Mouse (Mus musculus) MEL (cell line): Measurements from ENCODE around the gene Kirrel3. TPM values are rescaled to one million over a fixed set of nuclear protein-coding genes. Genes with fewer than 3 reads are reported as not detected.

Source experiments
- DNase-seq: peaks from one replicate; pipeline ENCODE4 v3.0.0; 2011; ENCODE audit warnings: low read depth, low spot score
- H3K27ac ChIP-seq: 2 replicates; pipeline ENCODE4 v1.5.1; 2012; ENCODE audit warnings: low read depth, mild to moderate bottlenecking, control low read depth, low read length, moderate library complexity; ENCODE audit not compliant: control insufficient read depth
- H3K27me3 ChIP-seq, 2 experiments: fragments of 150-350 bp in 1 of 2; sonication (generic) in 1 of 2; 2 replicates each; pipeline ENCODE4 v1.6.1; 2012; ENCODE audit warnings: low read length in 2 of 2, mild to moderate bottlenecking in 2 of 2, improper control_type of control experiment in 1 of 2, moderate library complexity in 1 of 2; ENCODE audit not compliant: insufficient read depth in 2 of 2, control insufficient read depth in 1 of 2
- H3K36me3 ChIP-seq, 2 experiments: 2 replicates each; pipeline ENCODE4 v1.6.1; 2012 to 2014; ENCODE audit warnings: low read length in 2 of 2, improper control_type of control experiment in 1 of 2, inconsistent platforms in 1 of 2, mild to moderate bottlenecking in 1 of 2; ENCODE audit not compliant: insufficient read depth in 2 of 2, control insufficient read depth in 1 of 2
- H3K4me1 ChIP-seq, 2 experiments: fragments of 150-350 bp in 1 of 2; sonication (generic) in 1 of 2; 2 replicates each; pipeline ENCODE4 v1.6.1; 2012; ENCODE audit warnings: low read length in 2 of 2, improper control_type of control experiment in 1 of 2, mild to moderate bottlenecking in 1 of 2; ENCODE audit not compliant: insufficient read depth in 2 of 2, control insufficient read depth in 1 of 2
- H3K4me3 ChIP-seq, 2 experiments: fragments of 150-350 bp in 1 of 2; sonication (generic) in 1 of 2; 2 replicates each; pipeline ENCODE4 v1.5.1; 2012; ENCODE audit warnings: low read depth in 2 of 2, low read length in 2 of 2, mild to moderate bottlenecking in 2 of 2, moderate library complexity in 2 of 2, control low read depth in 1 of 2, improper control_type of control experiment in 1 of 2; ENCODE audit not compliant: control insufficient read depth in 1 of 2, insufficient read depth in 1 of 2
- H3K79me2 ChIP-seq: 2 replicates; pipeline ENCODE4 v1.6.1; 2012; ENCODE audit warnings: mild to moderate bottlenecking, low read length, moderate library complexity; ENCODE audit not compliant: control insufficient read depth, poor library complexity, insufficient read depth
- H3K9ac ChIP-seq: 2 replicates; pipeline ENCODE4 v1.6.1; 2012; ENCODE audit warnings: low read depth, mild to moderate bottlenecking, control low read depth, low read length, moderate library complexity; ENCODE audit not compliant: control insufficient read depth, poor library complexity, severe bottlenecking
- H3K9me3 ChIP-seq: fragments of 150-350 bp; sonication (generic); replicated peaks from 2 replicates; pipeline ENCODE4 v1.6.1; 2012; ENCODE audit warnings: mild to moderate bottlenecking, low read length, improper control_type of control experiment, moderate library complexity; ENCODE audit not compliant: insufficient read depth
- CHD1 ChIP-seq: IDR thresholded peaks from 2 replicates; pipeline ENCODE4 v1.6.1; 2012; ENCODE audit warnings: low read depth, mild to moderate bottlenecking, inconsistent platforms, low read length, improper control_type of control experiment
- CHD2 ChIP-seq: IDR thresholded peaks from 2 replicates; pipeline ENCODE4 v1.6.1; 2011; ENCODE audit warnings: low read length, improper control_type of control experiment
- E2F4 ChIP-seq: IDR thresholded peaks from 2 replicates; pipeline ENCODE4 v1.6.1; 2011; ENCODE audit warnings: low read depth, low read length, improper control_type of control experiment, borderline replicate concordance
- EP300 ChIP-seq, 2 experiments: IDR thresholded peaks; 2 replicates each; pipeline ENCODE4 v1.6.1; 2011; ENCODE audit warnings: improper control_type of control experiment in 2 of 2, low read length in 2 of 2, low read depth in 1 of 2, mild to moderate bottlenecking in 1 of 2
- ETS1 ChIP-seq: IDR thresholded peaks from 2 replicates; pipeline ENCODE4 v1.6.1; 2012; ENCODE audit warnings: low read depth, mild to moderate bottlenecking, inconsistent platforms, low read length, improper control_type of control experiment, moderate library complexity
- GABPA ChIP-seq: IDR thresholded peaks from 2 replicates; pipeline ENCODE4 v1.6.1; 2012; ENCODE audit warnings: low read depth, mild to moderate bottlenecking, inconsistent platforms, low read length, improper control_type of control experiment, moderate library complexity
- JUND ChIP-seq: IDR thresholded peaks from 2 replicates; pipeline ENCODE4 v1.6.1; 2011; ENCODE audit warnings: low read depth, mild to moderate bottlenecking, improper control_type of control experiment, low read length
- KAT2A ChIP-seq: conservative IDR thresholded peaks from 2 replicates; pipeline ENCODE4 v1.6.1; 2012; ENCODE audit warnings: low read depth, low read length, improper control_type of control experiment, inconsistent platforms
- MAX ChIP-seq: IDR thresholded peaks from 2 replicates; pipeline ENCODE4 v1.6.1; 2011; ENCODE audit warnings: low read length, improper control_type of control experiment
- MXI1 ChIP-seq: IDR thresholded peaks from 2 replicates; pipeline ENCODE4 v1.6.1; 2011; ENCODE audit warnings: mild to moderate bottlenecking, low read depth, low read length, improper control_type of control experiment
- MYC ChIP-seq: IDR thresholded peaks from 2 replicates; pipeline ENCODE4 v1.6.1; 2011; ENCODE audit warnings: low read depth, mild to moderate bottlenecking, low read length, improper control_type of control experiment, moderate library complexity
- NELFE ChIP-seq: IDR thresholded peaks from 2 replicates; pipeline ENCODE4 v1.6.1; 2011; ENCODE audit warnings: low read depth, low read length, improper control_type of control experiment
- POLR2AphosphoS5 ChIP-seq: IDR thresholded peaks from 2 replicates; pipeline ENCODE4 v1.6.1; 2012; ENCODE audit warnings: low read depth, borderline replicate concordance, mild to moderate bottlenecking, inconsistent platforms, low read length, moderate library complexity, mixed read lengths
- RAD21 ChIP-seq: IDR thresholded peaks from 2 replicates; pipeline ENCODE4 v1.6.1; 2011; ENCODE audit warnings: mild to moderate bottlenecking, low read depth, low read length, improper control_type of control experiment
- RCOR1 ChIP-seq: IDR thresholded peaks from 2 replicates; pipeline ENCODE4 v1.6.1; 2012; ENCODE audit warnings: low read depth, mild to moderate bottlenecking, inconsistent platforms, low read length, improper control_type of control experiment
- SMC3 ChIP-seq: IDR thresholded peaks from 2 replicates; pipeline ENCODE4 v1.6.1; 2011; ENCODE audit warnings: low read depth, low read length, improper control_type of control experiment
- TCF12 ChIP-seq: IDR thresholded peaks from 2 replicates; pipeline ENCODE4 v1.6.1; 2014; ENCODE audit warnings: low read depth, mild to moderate bottlenecking, inconsistent platforms, low read length, improper control_type of control experiment, moderate library complexity
- USF1 ChIP-seq: IDR thresholded peaks from 2 replicates; pipeline ENCODE4 v1.6.1; 2014; ENCODE audit warnings: low read depth, mild to moderate bottlenecking, inconsistent platforms, low read length, improper control_type of control experiment, moderate library complexity
- USF2 ChIP-seq, 2 experiments: IDR thresholded peaks; 2 replicates each; pipeline ENCODE4 v1.6.1; 2011 to 2012; ENCODE audit warnings: improper control_type of control experiment in 2 of 2, low read length in 2 of 2, borderline replicate concordance in 1 of 2, inconsistent platforms in 1 of 2, low read depth in 1 of 2, mild to moderate bottlenecking in 1 of 2; ENCODE audit not compliant: insufficient read depth in 1 of 2
- ZC3H11A ChIP-seq: IDR thresholded peaks from 2 replicates; pipeline ENCODE4 v1.6.1; 2012; ENCODE audit warnings: low read depth, mild to moderate bottlenecking, inconsistent platforms, low read length, improper control_type of control experiment
- ZKSCAN1 ChIP-seq: IDR thresholded peaks from 2 replicates; pipeline ENCODE4 v1.6.1; 2012; ENCODE audit warnings: low read depth, mild to moderate bottlenecking, inconsistent platforms, low read length, improper control_type of control experiment, moderate library complexity
- ZMIZ1 ChIP-seq: IDR thresholded peaks from 2 replicates; pipeline ENCODE4 v1.6.1; 2012; ENCODE audit warnings: low read depth, mild to moderate bottlenecking, inconsistent platforms, low read length, improper control_type of control experiment, moderate library complexity
- ZNF384 ChIP-seq: IDR thresholded peaks from 2 replicates; pipeline ENCODE4 v1.6.1; 2012; ENCODE audit warnings: low read depth, mild to moderate bottlenecking, inconsistent platforms, low read length, improper control_type of control experiment
- polyA plus RNA-seq, 2 experiments: library from polyadenylated mRNA; stranded (reverse) in 1 of 2; unstranded in 1 of 2; fragments of >175 nt in 1 of 2; fragments of >200 nt in 1 of 2; gene quantifications; 2 replicates each; pipeline versions ENCODE4 v1.2.1 to v1.2.4; 2012; ENCODE audit warnings: low replicate concordance in 2 of 2, low read depth in 1 of 2; ENCODE audit not compliant: insufficient read length in 2 of 2, insufficient read depth in 1 of 2, missing spikeins in 1 of 2
- total RNA-seq: library from RNA; depleted of rRNA; stranded (reverse); fragments of 300-350 nt; gene quantifications from 2 replicates; pipeline ENCODE4 v1.2.3, GENCODE M21; 2012

Kirrel3 gene
- total and polyA plus RNA-seq, 3 experiments = 0.06 TPM; not detected in 2

DNA sequence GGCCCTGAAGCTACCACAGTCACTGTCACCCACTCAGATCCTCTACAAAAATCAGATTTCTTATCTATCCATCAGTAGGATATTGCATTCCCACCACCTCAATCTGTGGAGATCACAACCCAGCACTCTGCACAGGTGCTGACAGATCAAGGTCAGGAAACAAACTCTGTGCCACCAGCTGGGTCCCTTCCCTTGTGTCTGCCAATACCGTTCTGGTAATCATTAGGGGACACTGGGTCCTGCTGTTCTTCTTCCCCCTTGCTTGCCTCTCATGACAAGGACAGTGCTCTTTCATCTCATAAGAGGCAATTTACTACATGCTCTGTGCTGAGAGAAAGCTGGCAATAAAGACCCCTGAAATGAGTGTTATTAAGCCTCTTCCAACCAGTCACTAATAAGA is 444.7 kb downstream of the Kirrel3 start:
- Histone ChIP-seq H3K9me3 (no peaks in the 10 kb centered on the region), H3K79me2 (no peaks in the 10 kb centered on the region), H3K36me3 (no peaks in the 10 kb centered on the region), H3K9ac (no peak overlapping the region), H3K27me3 (no peaks in the 10 kb centered on the region), H3K27ac (no peak overlapping the region), H3K4me1 (no peaks in the 10 kb centered on the region), H3K4me3 (no peak overlapping the region)
- DNase-seq = no peak
- no peak for TF ChIP-seq ZMIZ1
- TF ChIP-seq SMC3 = no peak
- no peak for TF ChIP-seq ETS1
- TF ChIP-seq JUND = no peak
- TF ChIP-seq TCF12 = no peak

GRCm38 (mm10) chr9:34938140-34938539 is 452.4 kb downstream of the Kirrel3 start:
- H3K27ac ChIP-seq = no peak overlapping the region
- no peak overlapping the region for H3K4me3 ChIP-seq
- no peaks in the 10 kb centered on the region for H3K4me1 ChIP-seq
- no peaks in the 10 kb centered on the region for H3K27me3 ChIP-seq
- DNase-seq = no peak
- H3K79me2 ChIP-seq = no peaks in the 10 kb centered on the region
- no peak overlapping the region for H3K9ac ChIP-seq
- H3K9me3 ChIP-seq = no peaks in the 10 kb centered on the region
- TF ChIP-seq KAT2A (no peak), NELFE (no peak), EP300 (IDR thresholded peaks at IDR 0.05; ENCODE audit: low read depth in 1 of 2, low read length in 2 of 2) (no peak), GABPA (no peak), USF2 (IDR thresholded peaks at IDR 0.05; ENCODE audit: borderline replicate concordance in 1 of 2, insufficient read depth in 1 of 2, low read depth in 1 of 2, low read length in 2 of 2) (no peak), MAX (no peak), CHD2 (no peak), POLR2AphosphoS5 (no peak), RCOR1 (no peak), ZNF384 (no peak), ZKSCAN1 (no peak), ZC3H11A (no peak), ZMIZ1 (no peak), MXI1 (no peak), ETS1 (no peak), E2F4 (no peak), RAD21 (no peak), USF1 (no peak), CHD1 (no peak), MYC (no peak)
- no peaks in the 10 kb centered on the region for H3K36me3 ChIP-seq
